Mouse (Mus musculus) lung, postnatal 0 days (tissue): Measurements from ENCODE around the gene Gbp3.
A peak's percentile ranks its signal among the peaks of the same experiment; 100 is the strongest.

Experiments
- CTCF ChIP-seq: IDR thresholded peaks from 2 replicates; pipeline ENCODE4 v1.5.1; 2016; ENCODE audit warnings: antibody characterized with exemption, mild to moderate bottlenecking
- EP300 ChIP-seq: IDR thresholded peaks from 2 replicates; pipeline ENCODE4 v1.6.1; 2016; ENCODE audit warnings: antibody characterized with exemption, mild to moderate bottlenecking, control low read depth

- TF ChIP-seq CTCF = no peak
- peak; percentile 21; the same call in 1 of the 2 replicates for TF ChIP-seq EP300
These were observed 27.6 kb downstream of the Gbp3 start for GRCm38 (mm10) chr3:142587386-142587785.
